Mouse (Mus musculus) ES-E14 (cell line): ENCODE data around the gene Pdcd10.

Experiments
- CHD2 ChIP-seq: IDR thresholded peaks from 2 replicates; pipeline ENCODE4 v1.6.1; 2014; ENCODE audit warnings: mild to moderate bottlenecking, low read depth, low read length, inconsistent platforms
- HCFC1 ChIP-seq: IDR thresholded peaks from 2 replicates; pipeline ENCODE4 v1.6.1; 2012; ENCODE audit warnings: low read length, inconsistent platforms, borderline replicate concordance; ENCODE audit not compliant: insufficient read depth
- MAFK ChIP-seq: IDR thresholded peaks from 2 replicates; pipeline ENCODE4 v1.6.1; 2014; ENCODE audit warnings: mild to moderate bottlenecking, low read depth, low read length, inconsistent platforms; ENCODE audit not compliant: insufficient read depth
- ZC3H11A ChIP-seq: IDR thresholded peaks from 2 replicates; pipeline ENCODE4 v1.6.1; 2012; ENCODE audit warnings: low read depth, mild to moderate bottlenecking, inconsistent platforms, low read length, borderline replicate concordance
- ZNF384 ChIP-seq: IDR thresholded peaks from 2 replicates; pipeline ENCODE4 v1.6.1; 2012; ENCODE audit warnings: low read depth, low read length, inconsistent platforms

DNA sequence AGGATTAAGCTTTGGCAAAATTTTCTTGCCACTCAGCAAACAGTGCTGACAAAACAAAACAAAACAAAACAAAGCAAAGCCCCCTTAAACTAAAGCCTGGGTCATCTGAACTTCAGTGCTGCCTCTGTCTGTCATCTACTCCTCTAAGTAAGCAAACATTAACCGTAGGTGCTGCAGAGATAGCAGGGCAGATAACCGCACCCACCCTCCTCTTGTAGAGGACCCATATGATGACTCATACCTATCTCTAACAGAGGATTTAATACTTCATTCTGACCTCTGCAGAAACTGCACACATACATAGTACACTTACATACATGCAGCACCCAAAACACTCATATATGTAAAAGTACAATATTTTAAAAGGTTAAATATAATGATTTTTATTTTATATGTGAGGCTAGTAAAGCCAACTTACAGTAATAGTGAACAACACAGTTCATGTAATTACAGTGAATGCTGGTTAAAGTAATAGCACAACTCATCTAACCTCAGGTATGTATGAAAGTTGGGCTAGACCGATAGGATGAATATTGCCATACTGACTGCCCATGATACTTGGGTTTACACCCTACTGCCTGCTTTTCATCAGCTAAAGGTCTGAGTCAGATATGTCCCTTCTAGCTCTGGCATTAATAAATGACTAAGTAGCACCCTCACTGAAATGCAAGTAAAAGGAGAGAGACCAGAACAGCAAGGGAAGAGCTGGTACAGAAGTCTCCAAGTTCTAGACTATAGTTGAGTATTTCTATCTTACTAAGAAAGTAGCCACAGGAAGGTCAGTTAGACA is 22.4 kb downstream of the Pdcd10 start:
- no peak for TF ChIP-seq ZNF384
- no peak for TF ChIP-seq ZC3H11A
- no peak for TF ChIP-seq CHD2
- no peak for TF ChIP-seq HCFC1
- no peak for TF ChIP-seq MAFK
